Mouse (Mus musculus) neural tube, embryonic 11.5 days (tissue): Measurements from ENCODE around the gene Ctcf. TPM values are rescaled to one million over a fixed set of nuclear protein-coding genes. Genes with fewer than 3 reads are reported as not detected.

Experiments
- ATAC-seq: fragments of 200-750 bp; cut with Nextera tagmentation; 2 replicates; pipeline ENCODE4 v1.8.0; 2017; ENCODE audit warnings: moderate number of reproducible peaks, mild to moderate bottlenecking, moderate TSS enrichment, moderate library complexity; ENCODE audit not compliant: insufficient read depth, low FRiP score, low TSS enrichment
- DNase-seq: peaks from one replicate; pipeline ENCODE4 v3.0.0-alpha.2; 2015; ENCODE audit warnings: low spot score
- H3K27ac ChIP-seq: fragments of 300-500 bp; sonication (generic); 2 replicates; pipeline ENCODE4 v1.5.1; 2014; ENCODE audit warnings: low read depth, mild to moderate bottlenecking, low read length
- H3K27me3 ChIP-seq: fragments of 300-500 bp; sonication (generic); 2 replicates; pipeline ENCODE4 v1.6.1; 2014; ENCODE audit warnings: mild to moderate bottlenecking, low read length, mixed read lengths; ENCODE audit not compliant: control insufficient read depth, insufficient read depth
- H3K36me3 ChIP-seq: fragments of 300-500 bp; sonication (generic); 2 replicates; pipeline ENCODE4 v1.6.1; 2014; ENCODE audit warnings: mild to moderate bottlenecking, low read length, moderate library complexity, mixed read lengths; ENCODE audit not compliant: control insufficient read depth, insufficient read depth
- H3K4me1 ChIP-seq: fragments of 300-500 bp; sonication (generic); 2 replicates; pipeline ENCODE4 v1.6.1; 2014; ENCODE audit warnings: low read length, mixed read lengths; ENCODE audit not compliant: control insufficient read depth, insufficient read depth
- H3K4me2 ChIP-seq: fragments of 300-500 bp; sonication (generic); 2 replicates; pipeline ENCODE4 v1.6.1; 2014; ENCODE audit warnings: low read depth, mild to moderate bottlenecking, moderate library complexity
- H3K4me3 ChIP-seq: fragments of 300-500 bp; sonication (generic); 2 replicates; pipeline ENCODE4 v1.5.1; 2014; ENCODE audit warnings: low read depth, low read length
- H3K9ac ChIP-seq: fragments of 300-500 bp; sonication (generic); 2 replicates; pipeline ENCODE4 v1.6.1; 2014; ENCODE audit warnings: mild to moderate bottlenecking, low read length
- H3K9me3 ChIP-seq: fragments of 300-500 bp; sonication (generic); 2 replicates; pipeline ENCODE4 v1.6.1; 2016; ENCODE audit warnings: low read length; ENCODE audit not compliant: control insufficient read depth
- WGBS: fragments of 180-500 bp; shearing (Covaris S2); extraction: QIAGEN DNeasy Blood & Tissue Kit; methylation state at CpG from one replicate; pipeline ENCODE4 v1.1.7; 2014; 5-methylcytosine and 5-hydroxymethylcytosine counted together
- polyA plus RNA-seq: library from polyadenylated mRNA; unstranded; fragments of >200 nt; fragmentation: Nextera tagmentation; extraction: Ambion mirVana; gene quantifications from 2 replicates; pipeline ENCODE4 v1.2.1, GENCODE M21; 2014

The Ctcf gene
- polyA plus RNA-seq, 1 experiment from 2014 or later: 111 TPM

DNA sequence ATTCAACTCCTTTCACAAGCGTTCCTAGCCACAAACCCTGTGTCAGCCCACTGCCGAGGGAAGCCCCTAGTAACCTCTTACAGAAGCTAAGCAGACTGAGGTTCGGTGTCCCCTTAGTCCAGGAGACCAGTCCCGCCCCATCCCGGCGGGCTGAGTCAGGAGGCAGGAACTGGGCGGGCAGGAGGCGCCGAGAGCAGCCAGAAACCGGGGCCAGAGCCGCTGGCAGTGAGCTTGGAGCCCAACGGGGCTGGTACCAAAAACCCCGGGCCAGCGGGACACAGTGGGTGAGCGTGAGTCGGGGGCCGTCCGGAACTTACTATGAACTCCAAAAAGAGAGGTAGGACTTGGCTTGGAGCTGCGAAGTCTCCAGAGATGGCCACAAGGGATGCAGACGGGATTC, 23.3 kb upstream of the Ctcf start:
- no peak for ATAC-seq
- Histone ChIP-seq H3K27me3 (peaks cover 22% of the 10 kb centered on the region), H3K4me1 (peaks cover 9% of the 10 kb centered on the region; the same call in 1 of the 2 replicates), H3K36me3 (peaks cover 8% of the 10 kb centered on the region), H3K27ac (no peak overlapping the region), H3K4me2 (peak overlapping the region; percentile 25; the same call in 1 of the 2 replicates), H3K9me3 (no peaks in the 10 kb centered on the region), H3K4me3 (0 out of 2 replicates have a peak overlapping the region, but pooled peaks have one; percentile 16), H3K9ac (no peak overlapping the region)
- 1% methylated on average over 20 of the region's 20 CpGs for WGBS
- peak; percentile 33 for DNase-seq

DNA sequence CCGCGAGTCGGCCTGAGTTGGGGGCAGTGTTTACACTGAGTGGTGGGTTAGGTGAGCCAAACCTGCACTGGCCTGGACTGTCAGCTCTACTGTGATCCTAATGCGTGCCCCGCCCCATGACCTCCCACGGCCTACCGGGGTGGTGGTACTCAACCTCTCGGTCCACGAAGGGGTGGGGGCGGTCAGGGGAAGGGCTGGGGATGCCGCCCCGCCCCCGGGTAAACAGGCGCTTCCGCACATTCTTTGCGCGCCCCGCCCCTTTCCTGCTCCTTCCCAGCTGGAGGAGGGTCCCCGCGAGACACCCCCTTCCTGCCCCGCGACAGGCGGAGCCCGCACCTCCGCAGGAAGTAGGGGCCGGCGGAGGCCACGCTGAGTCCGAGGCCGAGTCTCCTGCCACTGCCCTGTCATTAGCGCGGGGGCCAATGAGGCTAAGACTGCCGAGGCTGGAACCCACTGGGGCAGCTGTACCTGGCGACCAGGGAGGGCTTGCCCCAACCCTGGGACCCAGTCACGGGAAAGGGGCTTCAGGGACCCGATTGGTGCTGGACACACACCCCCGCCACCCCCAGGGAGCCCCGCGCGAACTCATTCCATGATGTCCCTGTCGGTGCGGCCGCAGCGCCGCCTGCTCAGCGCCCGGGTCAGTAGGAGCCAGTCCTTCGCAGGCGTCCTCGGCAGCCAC, 22.4 kb upstream of the Ctcf start:
- H3K9ac ChIP-seq: peak overlapping the region; percentile 50
- ATAC-seq (peak; percentile 45; the same call in 1 of the 2 replicates), DNase-seq (peak; percentile 45)
- peaks cover 22% of the 10 kb centered on the region for H3K27me3 ChIP-seq
- peaks cover 13% of the 10 kb centered on the region for H3K36me3 ChIP-seq
- peak overlapping the region; percentile 37 for H3K4me3 ChIP-seq
- under 1% methylated on average over 50 of the region's 50 CpGs for WGBS
- H3K9me3 ChIP-seq: no peaks in the 10 kb centered on the region
- H3K27ac ChIP-seq: no peak overlapping the region
- H3K4me2 ChIP-seq: peak overlapping the region; percentile 81
- peaks cover 9% of the 10 kb centered on the region; the same call in 1 of the 2 replicates for H3K4me1 ChIP-seq

- Histone ChIP-seq H3K9me3 (no peaks in the 10 kb centered on the region), H3K27ac (no peak overlapping the region), H3K27me3 (peaks cover 22% of the 10 kb centered on the region), H3K9ac (no peak overlapping the region), H3K36me3 (peaks cover 20% of the 10 kb centered on the region), H3K4me3 (no peak overlapping the region), H3K4me2 (no peak overlapping the region), H3K4me1 (peaks cover 9% of the 10 kb centered on the region; the same call in 1 of the 2 replicates)
- WGBS: 95% methylated on average over 9 of the region's 9 CpGs
- ATAC-seq (no peak), DNase-seq (no peak)
Measured at GRCm38 (mm10) chr8:105615942-105616341, 20.4 kb upstream of the Ctcf start.

DNA sequence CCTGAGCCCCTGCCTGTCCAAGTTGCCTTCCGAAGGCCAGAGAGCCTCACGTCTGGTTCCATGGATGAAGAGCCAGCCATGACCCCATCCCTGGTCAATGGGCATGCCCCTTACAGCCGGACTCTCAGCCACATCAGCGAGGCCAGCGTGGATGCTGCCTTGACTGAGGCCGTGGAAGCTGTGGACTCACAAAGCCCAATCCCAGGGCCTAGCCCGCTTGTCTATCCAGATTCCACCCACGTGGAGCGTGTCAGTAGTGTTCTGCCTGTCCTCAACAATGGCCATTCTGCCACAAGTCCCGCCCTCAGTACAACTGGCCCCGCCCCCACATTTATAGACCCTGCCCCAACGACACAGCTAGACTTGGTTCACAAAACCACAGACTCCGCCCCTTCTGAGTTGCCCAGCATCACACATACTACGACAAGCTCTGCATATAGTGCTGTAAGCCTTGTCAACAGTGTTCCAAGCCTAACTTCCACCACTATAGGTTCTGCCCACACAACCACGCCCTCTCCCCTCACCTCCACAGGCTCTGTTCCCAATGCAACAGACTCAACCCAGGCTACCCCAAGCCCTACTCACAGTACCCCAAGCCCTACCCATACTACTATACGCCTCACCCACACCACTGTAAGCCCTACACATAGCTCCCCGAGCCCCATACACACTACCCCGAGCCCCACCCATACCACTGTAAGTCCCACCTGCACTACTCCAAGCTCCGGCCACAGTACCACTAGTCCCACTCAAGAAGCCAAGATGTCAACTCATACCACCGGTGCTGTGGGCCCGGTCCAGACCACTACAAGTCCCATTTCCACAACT, 18.7 kb upstream of the Ctcf start:
- H3K4me3 ChIP-seq: no peak overlapping the region
- no peaks in the 10 kb centered on the region for H3K9me3 ChIP-seq
- H3K36me3 ChIP-seq: peaks cover 20% of the 10 kb centered on the region
- peaks cover 13% of the 10 kb centered on the region for H3K27me3 ChIP-seq
- H3K9ac ChIP-seq: no peak overlapping the region
- ATAC-seq: no peak
- H3K4me2 ChIP-seq: no peak overlapping the region
- no peak overlapping the region for H3K27ac ChIP-seq
- peaks cover 12% of the 10 kb centered on the region for H3K4me1 ChIP-seq
- WGBS: 89% methylated on average over 21 of the region's 21 CpGs
- no peak for DNase-seq

DNA sequence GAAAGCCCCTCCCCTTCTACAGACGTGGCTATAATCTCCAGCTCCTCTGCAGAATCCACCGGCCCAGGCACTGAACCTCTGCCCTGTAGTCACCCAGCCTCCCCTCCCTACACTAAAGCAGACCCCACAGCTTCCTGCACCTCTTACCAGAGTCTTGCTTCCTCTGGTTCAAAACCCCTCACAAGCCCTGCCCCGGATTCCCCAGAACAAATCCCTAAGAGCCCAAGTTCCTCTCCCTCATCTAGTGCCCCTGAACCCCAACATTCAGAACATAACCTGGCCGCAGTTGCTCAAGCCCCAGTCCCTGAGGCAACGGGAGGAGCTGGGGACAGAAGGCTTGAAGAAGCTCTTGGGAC, 18.1 kb upstream of the Ctcf start:
- no peaks in the 10 kb centered on the region for H3K9me3 ChIP-seq
- H3K4me2 ChIP-seq: no peak overlapping the region
- no peak overlapping the region for H3K9ac ChIP-seq
- 86% methylated on average over 5 of the region's 5 CpGs for WGBS
- H3K4me1 ChIP-seq: peaks cover 15% of the 10 kb centered on the region
- no peak for ATAC-seq
- peaks cover 20% of the 10 kb centered on the region for H3K36me3 ChIP-seq
- H3K27ac ChIP-seq: no peak overlapping the region
- peaks cover 10% of the 10 kb centered on the region; the same call in 1 of the 2 replicates for H3K27me3 ChIP-seq
- DNase-seq: no peak
- H3K4me3 ChIP-seq: no peak overlapping the region

- peaks cover 6% of the 10 kb centered on the region; the same call in 1 of the 2 replicates for H3K27me3 ChIP-seq
- DNase-seq (no peak), ATAC-seq (no peak)
- H3K4me2 ChIP-seq: no peak overlapping the region
- WGBS: 93% methylated on average over 19 of the region's 19 CpGs
- H3K4me1 ChIP-seq: peaks cover 18% of the 10 kb centered on the region
- H3K9me3 ChIP-seq: no peaks in the 10 kb centered on the region
- H3K9ac ChIP-seq: no peak overlapping the region
- H3K27ac ChIP-seq: no peak overlapping the region
- no peak overlapping the region for H3K4me3 ChIP-seq
- peaks cover 20% of the 10 kb centered on the region for H3K36me3 ChIP-seq
Measured at GRCm38 (mm10) chr8:105618892-105619591, 17.3 kb upstream of the Ctcf start.

GRCm38 (mm10) chr8:105620211-105620610, 16.2 kb upstream of the Ctcf start:
- H3K9ac ChIP-seq: no peak overlapping the region
- peaks cover 23% of the 10 kb centered on the region for H3K4me1 ChIP-seq
- ATAC-seq (no peak), DNase-seq (no peak)
- H3K27ac ChIP-seq: no peak overlapping the region
- no peaks in the 10 kb centered on the region for H3K9me3 ChIP-seq
- 91% methylated on average over 19 of the region's 19 CpGs for WGBS
- no peak overlapping the region for H3K4me3 ChIP-seq
- H3K4me2 ChIP-seq: no peak overlapping the region
- H3K27me3 ChIP-seq: no peaks in the 10 kb centered on the region
- H3K36me3 ChIP-seq: peaks cover 20% of the 10 kb centered on the region

DNA sequence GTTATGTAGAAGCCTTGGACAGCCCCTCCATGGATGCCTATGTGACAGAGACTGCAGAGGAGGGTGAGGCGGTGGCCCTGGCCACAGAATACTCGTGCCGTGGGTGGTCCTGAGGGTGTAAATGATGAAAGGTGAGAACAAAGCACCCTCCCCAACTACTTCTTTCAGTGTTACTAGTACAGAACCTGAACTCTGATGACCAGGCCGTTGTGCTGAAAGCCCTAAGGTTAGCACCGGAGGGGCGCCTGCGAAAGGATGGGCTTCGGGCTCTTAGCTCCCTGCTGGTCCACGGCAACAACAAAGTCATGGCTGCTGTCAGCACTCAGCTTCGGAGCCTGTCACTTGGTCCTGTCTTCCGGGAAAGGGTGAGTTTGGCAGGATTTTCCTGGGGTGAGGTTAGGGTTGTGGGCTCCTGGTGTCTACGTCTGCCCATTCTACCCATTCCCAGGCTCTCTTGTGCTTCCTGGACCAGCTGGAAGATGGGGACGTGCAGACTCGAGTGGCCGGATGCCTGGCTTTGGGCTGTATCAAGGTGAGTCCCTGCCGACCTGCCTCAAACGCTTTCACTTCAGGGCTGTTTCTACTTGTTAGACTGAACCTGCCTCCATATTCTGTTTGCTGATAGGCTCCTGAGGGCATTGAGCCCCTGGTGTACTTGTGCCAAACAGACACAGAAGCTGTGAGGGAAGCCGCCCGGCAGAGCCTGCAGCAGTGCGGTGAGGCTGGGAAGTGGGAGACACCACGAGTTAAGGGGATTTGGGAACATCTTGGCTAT, 15.2 kb upstream of the Ctcf start:
- 90% methylated on average over 21 of the region's 21 CpGs for WGBS
- Histone ChIP-seq H3K27ac (no peak overlapping the region), H3K27me3 (no peaks in the 10 kb centered on the region), H3K4me1 (peaks cover 23% of the 10 kb centered on the region), H3K9me3 (no peaks in the 10 kb centered on the region), H3K36me3 (peaks cover 14% of the 10 kb centered on the region), H3K4me2 (no peak overlapping the region), H3K9ac (no peak overlapping the region), H3K4me3 (no peak overlapping the region)
- DNase-seq (no peak), ATAC-seq (no peak)
